Mouse (Mus musculus) hindbrain, postnatal 0 days (tissue): ENCODE results near the gene Vip. TPM values are rescaled to one million over a fixed set of nuclear protein-coding genes. Genes with fewer than 3 reads are reported as not detected.

Experiments used
- ATAC-seq: fragments of 200-750 bp; cut with Nextera tagmentation; 2 replicates; pipeline ENCODE4 v1.8.0; 2017; ENCODE audit warnings: mild to moderate bottlenecking, moderate TSS enrichment, moderate library complexity
- DNase-seq: peaks from one replicate; pipeline ENCODE4 v3.0.0-alpha.2; 2015; ENCODE audit warnings: low spot score
- H3K27ac ChIP-seq: fragments of 300-500 bp; sonication (generic); 2 replicates; pipeline ENCODE4 v1.5.1; 2014; ENCODE audit warnings: mild to moderate bottlenecking
- H3K27me3 ChIP-seq: fragments of 300-500 bp; sonication (generic); 2 replicates; pipeline ENCODE4 v1.6.1; 2014; ENCODE audit warnings: low read length, mixed read lengths; ENCODE audit not compliant: insufficient read depth
- H3K36me3 ChIP-seq: fragments of 300-500 bp; sonication (generic); 2 replicates; pipeline ENCODE4 v1.6.1; 2014; ENCODE audit warnings: low read length, mixed read lengths; ENCODE audit not compliant: insufficient read depth
- H3K4me1 ChIP-seq: fragments of 300-500 bp; sonication (generic); 2 replicates; pipeline ENCODE4 v1.6.1; 2014; ENCODE audit warnings: antibody characterized with exemption, low read length, mixed read lengths; ENCODE audit not compliant: insufficient read depth
- H3K4me2 ChIP-seq: fragments of 300-500 bp; sonication (generic); 2 replicates; pipeline ENCODE4 v1.6.1; 2014; ENCODE audit warnings: low read depth, mild to moderate bottlenecking, low read length, moderate library complexity, mixed read lengths
- H3K4me3 ChIP-seq: fragments of 300-500 bp; sonication (generic); 2 replicates; pipeline ENCODE4 v1.5.1; 2014; ENCODE audit warnings: low read length
- H3K9ac ChIP-seq: fragments of 300-500 bp; sonication (generic); replicated peaks from 2 replicates; pipeline ENCODE4 v1.6.1; 2014; ENCODE audit warnings: mild to moderate bottlenecking, low read length, moderate library complexity, mixed read lengths
- H3K9me3 ChIP-seq: fragments of 300-500 bp; sonication (generic); 2 replicates; pipeline ENCODE4 v1.6.1; 2016; ENCODE audit warnings: low read length, mixed read lengths
- CTCF ChIP-seq: IDR thresholded peaks from 2 replicates; pipeline ENCODE4 v1.5.1; 2016; ENCODE audit warnings: antibody characterized with exemption, control low read depth, low read depth
- WGBS: fragments of 180-500 bp; shearing (Covaris S2); extraction: QIAGEN DNeasy Blood & Tissue Kit; methylation state at CpG from one replicate; pipeline ENCODE4 v1.1.7; 2014; 5-methylcytosine and 5-hydroxymethylcytosine counted together
- polyA plus RNA-seq: library from polyadenylated mRNA; unstranded; fragments of >200 nt; fragmentation: Nextera tagmentation; extraction: Ambion mirVana; gene quantifications from 2 replicates; pipeline ENCODE4 v1.2.1, GENCODE M21; 2015
- total RNA-seq: library from RNA; depleted of rRNA; stranded (reverse); fragments of >200 nt; gene quantifications from 2 replicates; pipeline ENCODE4 v1.2.3, GENCODE M21; 2014; rRNA removed

Vip gene
- 1.4 and 2.2 TPM in 2 replicates for total RNA-seq
- 2.4 and 3.4 TPM in 2 replicates for polyA plus RNA-seq

GRCm38 (mm10) chr10:5639112-5639511, at the start of gene Vip:
Gene Vip (plus strand): TSS chr10:5639218.
- no peak for TF ChIP-seq CTCF
- ATAC-seq (no peak), DNase-seq (peak; percentile 44)
- no peak within 1 kb of the TSS for H3K27ac ChIP-seq
- H3K9ac ChIP-seq: no peak within 1 kb of the TSS
- no peak within 1 kb of the TSS for H3K4me2 ChIP-seq
- no peaks in the 10 kb centered on the region for H3K27me3 ChIP-seq
- no peaks in the 10 kb centered on the region for H3K9me3 ChIP-seq
- H3K4me1 ChIP-seq: no peaks in the 10 kb centered on the region
- H3K4me3 ChIP-seq: no peak within 1 kb of the TSS
- no peaks in the 10 kb centered on the region for H3K36me3 ChIP-seq
- WGBS: 34% methylated on average over 8 of the region's 8 CpGs

DNA sequence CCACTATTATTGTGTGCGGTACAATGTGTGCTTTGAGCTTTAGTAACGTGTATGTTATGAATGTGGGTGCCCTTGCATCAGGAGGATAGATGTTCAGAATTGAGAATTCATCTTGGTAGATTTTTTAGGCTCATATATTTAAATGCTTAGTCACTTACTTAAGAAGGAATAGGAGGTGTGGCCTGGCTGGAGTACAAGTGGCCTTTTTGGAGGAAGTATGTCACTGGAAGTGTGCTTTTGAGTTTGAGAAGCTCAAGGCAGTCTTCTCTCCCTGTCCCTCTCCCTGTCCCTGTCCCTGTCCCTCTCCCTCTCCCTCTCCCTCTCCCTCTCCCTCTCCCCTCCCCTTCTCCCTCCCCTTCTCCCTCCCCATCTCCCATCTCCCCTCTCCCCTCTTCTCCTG, 48.0 kb upstream of the Vip start:
- no peak for TF ChIP-seq CTCF
- 77% methylated on average over 2 of the region's 2 CpGs for WGBS
- H3K4me1 ChIP-seq: no peaks in the 10 kb centered on the region
- no peaks in the 10 kb centered on the region for H3K36me3 ChIP-seq
- no peak overlapping the region for H3K4me2 ChIP-seq
- H3K9me3 ChIP-seq: no peaks in the 10 kb centered on the region
- H3K4me3 ChIP-seq: no peak overlapping the region
- no peak for ATAC-seq
- DNase-seq: no peak
- H3K27ac ChIP-seq: no peak overlapping the region
- H3K9ac ChIP-seq: no peak overlapping the region
- no peaks in the 10 kb centered on the region for H3K27me3 ChIP-seq

DNA sequence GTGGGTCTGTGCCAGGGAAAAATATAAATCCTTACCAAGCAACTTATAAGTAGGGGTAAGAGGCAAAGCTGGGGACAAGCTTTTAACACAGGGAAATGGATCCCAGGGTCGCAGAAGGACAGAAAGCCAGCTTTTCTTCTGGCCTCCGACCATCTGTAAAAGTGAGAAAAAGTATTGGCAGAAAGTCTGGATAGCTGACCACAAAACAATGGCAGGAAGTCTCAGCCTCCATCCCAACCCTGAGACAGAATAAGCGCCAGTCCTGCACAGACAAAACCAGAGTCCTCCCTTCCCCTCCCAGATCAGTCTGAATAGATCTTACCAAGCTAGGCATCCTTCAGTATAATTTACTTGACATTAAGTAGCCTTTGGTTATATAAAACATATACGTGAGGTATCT, 47.0 kb upstream of the Vip start:
- WGBS: 79% methylated on average over 4 of the region's 4 CpGs
- Histone ChIP-seq H3K4me1 (no peaks in the 10 kb centered on the region), H3K27me3 (no peaks in the 10 kb centered on the region), H3K4me2 (no peak overlapping the region), H3K27ac (no peak overlapping the region), H3K36me3 (no peaks in the 10 kb centered on the region), H3K9ac (no peak overlapping the region), H3K4me3 (no peak overlapping the region), H3K9me3 (no peaks in the 10 kb centered on the region)
- DNase-seq (no peak), ATAC-seq (no peak)
- TF ChIP-seq CTCF: no peak

DNA sequence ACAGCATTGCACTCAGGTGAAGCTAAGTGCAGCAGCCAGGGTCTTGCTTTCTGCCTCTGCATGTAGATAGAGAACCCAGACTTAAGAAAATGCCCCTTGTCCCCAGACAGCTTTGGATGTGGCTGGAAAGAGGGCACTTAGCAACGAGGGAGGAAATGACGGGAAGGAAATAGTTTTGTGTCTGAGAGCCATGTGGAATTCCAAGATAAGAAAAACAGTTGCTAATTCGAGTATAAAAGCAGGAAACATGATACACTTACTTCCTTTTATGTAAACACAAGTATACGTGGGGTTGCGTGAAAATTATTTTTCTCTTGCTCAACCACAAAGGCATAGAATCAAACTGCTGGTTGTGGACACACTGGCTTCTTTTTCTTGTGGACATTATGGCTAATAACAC, 45.6 kb upstream of the Vip start, which contains the start of gene Myct1:
Myct1 (plus strand) TSS at position 312 of the 400 bp plus-strand sequence.
- WGBS: 66% methylated on average over 5 of the region's 5 CpGs
- Histone ChIP-seq H3K27me3 (no peaks in the 10 kb centered on the region), H3K36me3 (no peaks in the 10 kb centered on the region), H3K4me1 (no peaks in the 10 kb centered on the region), H3K4me3 (no peak within 1 kb of the TSS), H3K27ac (no peak within 1 kb of the TSS), H3K9me3 (no peaks in the 10 kb centered on the region), H3K9ac (no peak within 1 kb of the TSS), H3K4me2 (no peak within 1 kb of the TSS)
- no peak for TF ChIP-seq CTCF
- DNase-seq (no peak), ATAC-seq (no peak)

DNA sequence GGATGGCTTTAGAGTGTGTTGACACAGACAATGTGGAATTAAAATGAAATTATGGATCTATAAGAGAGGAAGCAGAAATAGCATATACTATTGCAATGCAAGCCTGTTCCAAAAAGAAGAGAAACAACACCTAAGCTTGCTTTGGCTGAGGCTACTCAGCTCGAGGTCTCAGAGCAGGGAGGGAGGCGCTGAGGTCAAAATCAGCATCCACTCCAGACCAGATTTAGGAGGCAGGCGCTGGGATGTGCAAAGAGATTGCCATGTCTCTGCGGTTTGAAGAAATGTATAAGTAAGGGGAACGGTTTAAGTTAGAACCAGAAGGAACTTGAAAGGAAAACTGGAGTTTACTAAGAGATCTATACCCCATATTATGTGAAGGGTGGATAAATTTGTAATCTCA, 44.6 kb upstream of the Vip start:
- TF ChIP-seq CTCF: no peak
- H3K36me3 ChIP-seq: no peaks in the 10 kb centered on the region
- H3K9me3 ChIP-seq: no peaks in the 10 kb centered on the region
- H3K4me3 ChIP-seq: no peak overlapping the region
- H3K4me1 ChIP-seq: no peaks in the 10 kb centered on the region
- H3K27me3 ChIP-seq: no peaks in the 10 kb centered on the region
- no peak overlapping the region for H3K9ac ChIP-seq
- ATAC-seq (no peak), DNase-seq (no peak)
- H3K4me2 ChIP-seq: no peak overlapping the region
- 77% methylated on average over 5 of the region's 5 CpGs for WGBS
- no peak overlapping the region for H3K27ac ChIP-seq

GRCm38 (mm10) chr10:5596559-5596958, 42.5 kb upstream of the Vip start:
- no peaks in the 10 kb centered on the region for H3K27me3 ChIP-seq
- no peak overlapping the region for H3K27ac ChIP-seq
- no peaks in the 10 kb centered on the region for H3K4me1 ChIP-seq
- 74% methylated on average over 6 of the region's 6 CpGs for WGBS
- TF ChIP-seq CTCF: no peak
- no peaks in the 10 kb centered on the region for H3K36me3 ChIP-seq
- H3K4me2 ChIP-seq: no peak overlapping the region
- no peak overlapping the region for H3K9ac ChIP-seq
- DNase-seq: no peak
- no peak for ATAC-seq
- no peaks in the 10 kb centered on the region for H3K9me3 ChIP-seq
- no peak overlapping the region for H3K4me3 ChIP-seq

DNA sequence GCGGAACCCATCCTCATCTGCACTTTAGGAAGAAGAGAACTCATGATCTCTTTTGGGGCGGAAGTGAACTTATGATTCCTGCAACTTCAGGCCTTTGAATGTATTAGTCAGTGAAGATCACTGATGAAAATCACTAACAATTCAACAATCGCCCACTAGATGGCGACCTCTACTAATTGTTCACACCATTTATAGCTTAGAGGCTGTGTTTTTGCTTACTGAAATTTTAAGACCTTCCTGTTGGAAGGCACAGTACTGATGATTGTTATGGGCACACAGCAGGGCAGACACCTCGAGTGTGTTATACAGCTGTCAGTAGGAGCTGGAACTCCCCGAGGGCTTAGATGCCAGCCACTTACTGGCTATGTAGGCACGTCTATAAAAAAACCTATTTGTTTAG, 38.9 kb upstream of the Vip start:
- no peak overlapping the region for H3K4me2 ChIP-seq
- H3K36me3 ChIP-seq: no peaks in the 10 kb centered on the region
- H3K4me3 ChIP-seq: no peak overlapping the region
- no peak overlapping the region for H3K27ac ChIP-seq
- WGBS: 15% methylated on average over 7 of the region's 7 CpGs
- peak; percentile 84 for TF ChIP-seq CTCF
- H3K9me3 ChIP-seq: no peaks in the 10 kb centered on the region
- H3K4me1 ChIP-seq: no peaks in the 10 kb centered on the region
- ATAC-seq (peak; percentile 89), DNase-seq (peak; percentile 90)
- H3K27me3 ChIP-seq: no peaks in the 10 kb centered on the region
- no peak overlapping the region for H3K9ac ChIP-seq
